Mouse (Mus musculus): ENCODE results near the gene Insm1. TPM values are rescaled to one million over a fixed set of nuclear protein-coding genes. Genes with fewer than 3 reads are reported as not detected.

Insm1 gene
- total RNA-seq, 4 experiments from 2014 or later: 5.6 to 6.6 (median 5.8) TPM

GRCm38 (mm10) chr2:146223176-146223905 lies 1.6 kb downstream of the Insm1 start:
- no peak for DNase-seq (ENCODE audit: low spot score in 2 of 2)

- DNase-seq (ENCODE audit: low spot score in 2 of 2): no peak
These were observed 2.4 kb downstream of the Insm1 start for GRCm38 (mm10) chr2:146224141-146224540.

- DNase-seq (ENCODE audit: low spot score in 2 of 2): no peak
These were observed 4.1 kb downstream of the Insm1 start for GRCm38 (mm10) chr2:146225818-146226217.

- no peak for DNase-seq (ENCODE audit: low spot score in 2 of 2)
These were observed 4.8 kb downstream of the Insm1 start for GRCm38 (mm10) chr2:146226484-146226883.

DNA sequence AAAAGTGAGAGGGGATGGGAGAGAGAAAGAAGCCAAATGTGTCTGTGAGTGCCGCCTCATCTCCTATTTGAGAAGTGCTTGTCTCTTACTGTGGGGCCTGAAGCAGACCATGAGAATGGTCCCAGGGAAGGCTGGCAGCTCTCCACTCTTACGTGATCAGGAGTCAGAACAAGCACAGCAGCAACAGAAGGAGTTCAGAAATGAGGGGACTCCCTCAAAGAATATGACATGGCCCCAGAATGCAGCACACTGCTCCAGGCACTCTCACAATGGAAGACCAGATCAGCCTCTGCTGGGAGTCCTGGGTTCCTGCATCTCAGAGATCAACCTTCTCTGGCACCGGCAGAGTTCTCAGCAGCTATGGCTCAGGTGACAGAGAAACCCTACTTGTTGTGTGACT lies 5.9 kb downstream of the Insm1 start:
- DNase-seq (ENCODE audit: low spot score in 2 of 2): no peak

GRCm38 (mm10) chr2:146228435-146228834 lies 6.7 kb downstream of the Insm1 start:
- no peak for DNase-seq (ENCODE audit: low spot score in 2 of 2)

- DNase-seq (ENCODE audit: low spot score in 2 of 2): no peak
These were observed 9.8 kb downstream of the Insm1 start for GRCm38 (mm10) chr2:146231485-146231884.

DNA sequence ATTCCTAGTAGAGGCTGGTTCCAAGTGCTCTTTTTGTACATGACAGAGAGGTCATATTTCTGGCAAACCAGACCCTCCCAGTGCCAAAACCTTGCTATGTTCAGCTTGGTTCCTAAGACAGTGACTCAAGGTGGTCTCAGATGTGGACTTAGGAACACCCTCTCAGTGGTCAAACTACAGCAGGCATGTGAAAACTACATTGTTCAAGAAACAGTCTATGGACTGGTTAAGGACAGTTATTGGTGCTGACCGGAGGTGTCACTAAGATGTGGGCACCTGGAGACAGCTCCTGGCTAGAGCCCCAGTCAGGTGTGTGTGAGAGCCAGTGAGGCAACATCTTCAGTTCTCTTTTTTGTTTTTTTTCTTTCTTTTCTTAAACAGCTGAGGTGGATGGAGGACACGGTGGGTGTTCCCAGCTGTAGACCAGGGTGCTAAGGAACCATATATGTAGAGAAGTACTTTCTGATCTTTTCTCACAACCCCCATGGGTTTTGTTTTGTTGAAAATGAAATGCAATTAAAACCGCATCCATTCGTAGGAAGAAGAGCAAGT lies 17.6 kb downstream of the Insm1 start:
- DNase-seq (ENCODE audit: low spot score in 2 of 2): no peak

GRCm38 (mm10) chr2:146244049-146244448 lies 22.3 kb downstream of the Insm1 start:
- no peak for DNase-seq (ENCODE audit: low spot score in 2 of 2)

- DNase-seq (ENCODE audit: low spot score in 2 of 2): no peak
These were observed 23.7 kb downstream of the Insm1 start for GRCm38 (mm10) chr2:146245401-146245800.

DNA sequence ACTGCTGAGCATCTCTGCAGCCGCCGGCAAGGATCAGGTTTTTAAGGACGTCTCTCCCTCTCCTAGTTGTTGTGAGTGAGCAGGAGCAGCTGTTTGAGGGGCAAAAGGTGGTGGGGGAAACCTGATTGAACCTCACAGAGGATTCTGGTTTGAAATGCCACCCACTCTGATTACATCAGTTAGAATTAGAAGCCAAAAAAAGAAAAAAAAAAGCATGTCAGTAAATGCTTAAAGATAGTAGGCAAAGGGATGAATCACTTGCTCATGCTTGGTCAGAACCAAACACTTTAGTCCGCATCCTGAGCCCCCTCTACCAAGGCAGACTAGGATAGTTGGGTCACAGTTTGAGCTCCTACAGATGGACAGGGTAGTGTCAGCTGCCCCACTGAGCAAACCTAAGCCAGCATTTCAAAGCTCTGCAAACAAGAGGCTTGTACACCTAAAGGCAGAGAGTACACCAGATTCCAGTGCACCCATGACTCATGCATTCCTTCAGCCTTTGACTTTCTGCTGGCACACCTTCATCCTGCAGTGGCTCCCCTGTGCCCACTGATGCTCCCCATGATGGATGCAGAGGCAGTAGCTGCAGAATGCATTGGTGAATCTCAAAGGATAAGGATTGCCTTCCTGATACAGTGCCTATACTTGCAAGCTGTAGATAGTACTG lies 24.8 kb downstream of the Insm1 start:
- DNase-seq (ENCODE audit: low spot score in 2 of 2): no peak

DNA sequence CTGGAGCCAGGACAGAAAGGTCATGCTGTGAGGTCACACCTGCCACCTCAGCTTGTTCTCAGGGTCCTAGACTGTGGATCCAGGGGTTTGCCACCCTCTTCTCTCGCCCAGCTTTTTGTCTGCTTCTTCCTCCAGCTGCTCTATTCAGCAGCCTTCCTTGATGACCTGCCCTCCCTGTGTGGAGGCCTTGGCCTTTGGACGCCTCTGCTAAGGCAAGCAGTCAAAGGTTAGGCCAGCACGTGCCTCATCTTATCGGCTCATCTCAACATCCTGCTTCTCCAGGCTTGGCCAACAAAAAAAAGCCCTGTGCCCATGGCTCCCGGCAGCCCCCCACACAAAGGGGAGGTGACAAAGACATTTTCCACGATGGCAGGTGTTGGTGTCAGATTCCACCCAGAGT lies 25.9 kb downstream of the Insm1 start:
- DNase-seq (ENCODE audit: low spot score in 2 of 2): no peak

DNA sequence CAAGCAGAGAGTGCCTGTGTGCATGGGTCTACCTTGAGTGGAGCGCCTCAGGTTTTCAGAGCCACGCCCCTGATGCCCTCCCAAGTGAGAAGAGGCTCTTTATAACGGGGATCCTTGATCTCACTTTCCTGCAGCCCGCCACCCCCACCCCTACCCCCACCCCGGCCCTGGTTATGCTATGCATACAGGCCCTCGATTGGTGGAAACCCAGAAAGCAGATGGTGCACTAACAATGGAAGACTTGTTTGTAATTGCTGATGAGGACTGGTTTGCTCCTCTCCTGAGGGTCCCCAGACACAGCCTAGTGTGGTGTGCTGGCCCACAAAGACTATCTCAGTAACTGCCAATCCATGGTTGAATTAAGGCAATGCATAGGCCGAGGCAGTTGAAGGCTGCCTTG lies 27.3 kb downstream of the Insm1 start:
- no peak for DNase-seq (ENCODE audit: low spot score in 2 of 2)

DNA sequence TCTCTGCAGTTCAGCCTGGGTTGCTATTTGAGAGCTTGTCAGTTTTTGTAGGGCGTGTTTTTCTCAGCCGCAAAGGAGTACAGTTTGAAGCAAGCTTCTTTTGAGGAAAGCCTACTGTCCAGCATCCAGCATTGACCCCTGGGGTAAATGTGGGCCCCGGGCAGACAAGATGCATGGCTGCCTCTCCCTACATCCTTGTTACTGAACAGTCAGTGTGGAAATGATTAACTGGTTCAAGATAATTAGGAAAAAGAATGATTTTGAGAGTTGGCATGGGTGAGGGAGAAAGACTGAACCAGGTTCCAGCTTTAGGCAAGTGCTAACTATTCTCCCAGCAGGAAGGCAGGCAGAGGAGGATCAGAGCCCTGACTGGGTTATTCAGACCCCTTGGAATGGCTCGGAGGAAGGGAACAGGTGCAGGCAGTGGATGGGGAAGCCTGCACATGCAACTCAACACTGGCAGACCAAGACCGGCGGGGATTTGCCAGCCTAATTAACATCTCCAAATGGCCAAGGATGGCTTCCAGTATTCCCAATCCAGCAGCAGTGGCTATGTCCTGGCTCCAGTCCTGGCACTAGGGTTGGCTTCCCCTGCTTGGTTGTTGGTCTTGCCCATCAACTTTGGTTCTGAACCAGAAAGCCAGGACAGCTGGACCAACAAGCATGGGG lies 28.6 kb downstream of the Insm1 start:
- DNase-seq (ENCODE audit: low spot score in 2 of 2): peak in 1 of 2 experiments; percentile 7

DNA sequence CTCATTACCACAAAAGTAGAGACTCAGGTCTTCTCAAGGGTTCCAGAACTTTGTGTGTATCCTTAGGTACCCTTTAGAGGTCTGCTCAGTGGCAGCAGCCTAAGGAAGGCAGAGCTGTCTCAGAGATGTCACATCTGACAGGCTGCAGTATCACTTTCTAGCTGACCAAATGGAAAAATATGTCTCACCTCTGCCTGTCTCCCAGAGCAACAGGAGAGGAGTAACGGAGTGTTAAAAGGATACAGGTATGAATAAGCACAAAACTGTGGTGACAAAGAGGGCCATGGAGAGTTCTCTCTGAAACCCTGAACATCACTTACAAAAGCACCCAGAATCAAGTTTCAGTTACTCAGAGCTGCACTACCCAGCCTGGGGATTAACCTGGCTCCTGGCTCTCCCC lies 32.7 kb downstream of the Insm1 start:
- DNase-seq (ENCODE audit: low spot score in 2 of 2): no peak

DNA sequence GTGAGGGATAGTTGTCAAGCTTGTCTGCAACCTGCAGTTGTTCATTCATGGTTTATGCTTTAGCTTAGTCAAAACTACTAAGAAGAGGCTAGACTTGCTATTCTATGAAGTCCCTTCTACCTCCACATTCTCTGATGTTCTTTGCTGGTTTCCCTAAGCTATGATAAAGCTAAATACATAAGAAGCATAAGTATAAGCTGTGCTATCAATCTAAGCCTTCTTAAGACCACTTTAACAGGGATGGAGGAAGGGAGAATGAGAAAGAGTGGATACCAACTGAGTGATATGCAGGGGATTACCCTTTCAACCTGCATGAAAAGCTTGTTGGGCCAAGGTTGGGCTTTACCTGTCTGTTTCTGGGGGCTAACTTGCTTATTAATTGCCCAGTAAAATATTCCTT lies 33.9 kb downstream of the Insm1 start:
- no peak for DNase-seq (ENCODE audit: low spot score in 2 of 2)

DNA sequence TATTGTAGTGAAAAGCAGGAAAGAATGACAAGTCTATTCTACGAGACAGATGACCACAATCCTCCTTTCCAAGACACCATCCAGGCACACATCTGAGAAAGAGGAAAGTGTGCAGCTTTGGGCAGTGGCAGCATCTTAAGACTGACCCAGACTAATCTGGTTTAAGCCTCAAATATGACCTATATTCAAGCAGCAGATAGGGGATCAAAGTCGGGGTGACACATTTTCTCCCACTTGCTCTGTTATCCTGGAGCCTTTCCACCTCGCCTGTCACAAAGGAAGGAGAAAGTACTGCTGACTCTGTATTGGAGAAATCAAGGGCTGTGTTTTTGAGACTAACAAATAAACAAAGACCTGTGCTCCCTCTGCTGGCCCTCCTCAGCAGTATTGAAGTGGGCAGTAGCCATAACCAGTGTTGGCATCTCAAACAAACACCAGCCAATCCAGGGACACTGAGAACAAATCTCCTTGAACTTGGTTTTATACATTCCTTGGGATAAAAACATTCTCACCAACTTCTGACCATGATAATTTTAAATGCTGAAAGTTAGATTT lies 34.7 kb downstream of the Insm1 start:
- peak in 1 of 2 experiments; percentile 20 for DNase-seq (ENCODE audit: low spot score in 2 of 2)

DNA sequence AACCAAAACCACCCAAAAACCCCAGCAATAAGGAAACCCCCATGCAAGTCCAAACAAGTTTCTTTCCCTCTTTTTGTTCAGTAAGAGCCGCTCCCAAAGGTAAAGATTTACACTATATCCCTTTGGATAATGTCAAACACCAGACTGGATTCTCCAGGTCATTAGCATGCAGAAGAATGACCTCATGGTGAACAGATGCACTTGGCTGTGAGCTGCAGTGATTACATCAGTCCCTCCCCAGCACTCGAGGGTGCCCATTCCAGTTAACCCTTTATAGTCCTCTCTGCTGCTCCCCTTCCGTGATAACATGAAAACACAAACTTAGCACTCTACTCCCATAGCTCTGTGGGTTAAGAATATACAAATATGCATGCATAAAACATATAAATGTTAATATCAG lies 35.3 kb downstream of the Insm1 start:
- DNase-seq (ENCODE audit: low spot score in 2 of 2): no peak

DNA sequence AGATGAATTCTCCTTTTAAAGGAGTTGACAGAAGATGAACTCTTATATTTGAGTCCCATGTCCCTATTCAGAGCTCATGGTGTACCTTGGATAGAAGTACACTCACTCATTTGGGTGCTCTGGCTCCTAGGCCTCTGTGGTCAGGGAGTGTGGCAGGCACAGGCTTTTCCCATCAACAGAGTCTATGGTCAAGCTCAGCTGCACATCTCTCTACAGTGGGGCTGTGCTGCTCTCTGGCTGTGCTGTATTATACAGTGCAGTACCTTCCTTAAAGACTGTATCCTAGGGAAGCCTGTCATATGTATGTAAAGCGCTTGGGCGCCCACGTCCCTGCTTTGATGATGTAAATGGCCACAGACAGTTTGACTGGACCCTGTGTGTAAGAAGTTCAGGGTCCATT lies 35.9 kb downstream of the Insm1 start:
- no peak for DNase-seq (ENCODE audit: low spot score in 2 of 2)

- DNase-seq (ENCODE audit: low spot score in 2 of 2): peak; percentile 53 to 62
These were observed 37.2 kb downstream of the Insm1 start for GRCm38 (mm10) chr2:146258736-146259469.
